Mouse (Mus musculus) embryonic fibroblast, embryonic 13.5 days (primary cell): ENCODE results near the gene Snx15. TPM values are rescaled to one million over a fixed set of nuclear protein-coding genes. Genes with fewer than 3 reads are reported as not detected.
A peak's percentile ranks its signal among the peaks of the same experiment; 100 is the strongest.

ENCODE experiments used
- H3K27ac ChIP-seq: 2 replicates; pipeline ENCODE4 v1.5.1; 2012; ENCODE audit warnings: low read length, control low read depth, inconsistent platforms; ENCODE audit not compliant: insufficient read depth
- H3K4me1 ChIP-seq: 2 replicates; pipeline ENCODE4 v1.6.1; 2011; ENCODE audit warnings: low read length; ENCODE audit not compliant: control insufficient read depth, insufficient read depth
- H3K4me3 ChIP-seq: 2 replicates; pipeline ENCODE4 v1.5.1; 2011; ENCODE audit warnings: mild to moderate bottlenecking, control low read depth, low read length; ENCODE audit not compliant: insufficient read depth
- CTCF ChIP-seq: IDR thresholded peaks from 2 replicates; pipeline ENCODE4 v1.5.1; 2011; ENCODE audit warnings: mild to moderate bottlenecking, control low read depth, low read length, moderate library complexity, borderline replicate concordance; ENCODE audit not compliant: insufficient read depth
- POLR2A ChIP-seq: IDR thresholded peaks from 2 replicates; pipeline ENCODE4 v1.6.1; 2011; ENCODE audit warnings: low read depth, mild to moderate bottlenecking, control low read depth, low read length, moderate library complexity
- polyA plus RNA-seq: library from polyadenylated mRNA; stranded (reverse); fragments of >200 nt; gene quantifications from 2 replicates; pipeline ENCODE4 v1.2.4, GENCODE M21; 2011; ENCODE audit warnings: low read depth; ENCODE audit not compliant: missing spikeins, insufficient read length

The Snx15 gene
- polyA plus RNA-seq, 1 experiment = 22.6 TPM

GRCm38 (mm10) chr19:6102169-6102853, 25.8 kb downstream of the Snx15 start:
- H3K4me3 ChIP-seq = no peak overlapping the region
- H3K27ac ChIP-seq = no peak overlapping the region
- no peak for TF ChIP-seq CTCF
- TF ChIP-seq POLR2A = no peak
- no peaks in the 10 kb centered on the region for H3K4me1 ChIP-seq

GRCm38 (mm10) chr19:6101186-6101585, 26.9 kb downstream of the Snx15 start:
- no peak overlapping the region for H3K4me3 ChIP-seq
- H3K4me1 ChIP-seq = no peaks in the 10 kb centered on the region
- no peak for TF ChIP-seq POLR2A
- no peak for TF ChIP-seq CTCF
- H3K27ac ChIP-seq = no peak overlapping the region

- H3K27ac ChIP-seq = no peak overlapping the region
- no peak overlapping the region for H3K4me3 ChIP-seq
- TF ChIP-seq CTCF = no peak
- TF ChIP-seq POLR2A = no peak
- H3K4me1 ChIP-seq = no peaks in the 10 kb centered on the region
These were observed 30.3 kb downstream of the Snx15 start for GRCm38 (mm10) chr19:6097847-6098246.

- no peaks in the 10 kb centered on the region for H3K4me1 ChIP-seq
- TF ChIP-seq CTCF (no peak), POLR2A (no peak)
- no peak within 1 kb of the TSS for H3K4me3 ChIP-seq
- no peak within 1 kb of the TSS for H3K27ac ChIP-seq
These were observed 34.0 kb downstream of the Snx15 start, which contains the start of gene AC131692.1 for GRCm38 (mm10) chr19:6094119-6094518. Gene AC131692.1 (plus strand): TSS chr19:6094419.

- TF ChIP-seq POLR2A = no peak
- no peak for TF ChIP-seq CTCF
- peaks cover 1% of the 10 kb centered on the region; the same call in 1 of the 2 replicates for H3K4me1 ChIP-seq
- H3K4me3 ChIP-seq = no peak overlapping the region
- H3K27ac ChIP-seq = no peak overlapping the region
These were observed 39.3 kb downstream of the Snx15 start for GRCm38 (mm10) chr19:6088841-6089240.

- TF ChIP-seq CTCF (no peak), POLR2A (no peak)
- Histone ChIP-seq H3K27ac (no peak overlapping the region), H3K4me1 (peaks cover 4% of the 10 kb centered on the region; the same call in 1 of the 2 replicates), H3K4me3 (peak overlapping the region; percentile 87)
These were observed 42.7 kb downstream of the Snx15 start for GRCm38 (mm10) chr19:6085417-6085879.

- H3K4me1 ChIP-seq = peaks cover 4% of the 10 kb centered on the region; the same call in 1 of the 2 replicates
- TF ChIP-seq CTCF (no peak), POLR2A (peak; percentile 61)
- peak within 1 kb of the TSS; percentile 87 for H3K4me3 ChIP-seq
- peak within 1 kb of the TSS; percentile 55; the same call in 1 of the 2 replicates for H3K27ac ChIP-seq
These were observed 43.4 kb downstream of the Snx15 start, which contains the start of the genes Zfpl1 and Cdca5 for GRCm38 (mm10) chr19:6084478-6085248. Gene Zfpl1 (minus strand): TSS chr19:6084956. Gene Cdca5 (plus strand): TSS chr19:6084983.

GRCm38 (mm10) chr19:6082156-6082555, 45.9 kb downstream of the Snx15 start, which contains the start of gene Gm28374:
Gene Gm28374 (minus strand): TSS chr19:6082256.
- TF ChIP-seq CTCF (no peak), POLR2A (no peak)
- Histone ChIP-seq H3K4me1 (peaks cover 4% of the 10 kb centered on the region; the same call in 1 of the 2 replicates), H3K4me3 (no peak within 1 kb of the TSS), H3K27ac (no peak within 1 kb of the TSS)

- TF ChIP-seq CTCF = no peak
- no peak for TF ChIP-seq POLR2A
- Histone ChIP-seq H3K4me3 (no peak within 1 kb of the TSS), H3K4me1 (peaks cover 4% of the 10 kb centered on the region; the same call in 1 of the 2 replicates)
These were observed 48.1 kb downstream of the Snx15 start, which contains the start of gene Tmem262 for GRCm38 (mm10) chr19:6079983-6080480. Gene Tmem262 (plus strand): TSS chr19:6080033.

More at GRCm38 (mm10) chr19:6079983-6080480, 48.1 kb downstream of the Snx15 start, which contains the start of gene Tmem262:
- H3K27ac ChIP-seq = no peak within 1 kb of the TSS
